Mouse (Mus musculus) G1E (cell line): ENCODE data around the gene Cox6b2.

Source experiments
- CTCF ChIP-seq: IDR thresholded peaks from 2 replicates; pipeline ENCODE4 v1.5.1; 2012; ENCODE audit warnings: low read depth, low read length, inconsistent platforms, mixed read lengths
- POLR2AphosphoS5 ChIP-seq: IDR thresholded peaks from 2 replicates; pipeline ENCODE4 v1.6.1; 2012; ENCODE audit warnings: low read depth, low read length, inconsistent platforms; ENCODE audit not compliant: insufficient replicate concordance
- TAL1 ChIP-seq: conservative IDR thresholded peaks from 2 replicates; pipeline ENCODE4 v1.6.1; 2012; ENCODE audit warnings: low read depth, low read length, inconsistent platforms, mixed read lengths

DNA sequence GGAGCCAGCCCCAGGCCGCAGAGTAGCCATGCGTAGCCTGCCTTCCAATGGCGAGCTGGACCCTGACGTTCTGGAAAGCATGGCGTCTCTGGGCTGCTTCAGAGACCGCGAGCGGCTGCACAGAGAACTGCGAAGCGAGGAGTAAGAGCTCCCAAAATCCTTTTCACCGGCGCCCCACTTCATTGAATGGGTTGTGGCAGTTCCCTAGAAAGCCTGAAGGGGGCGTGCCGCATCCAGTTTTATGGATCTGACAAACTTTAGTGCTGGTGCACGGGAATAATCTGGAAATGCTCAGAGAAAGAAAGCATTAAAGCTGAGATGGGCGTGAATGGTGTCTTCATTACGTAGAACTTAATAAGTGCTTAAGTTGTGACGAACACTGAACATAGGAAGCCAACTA lies 47.8 kb downstream of the Cox6b2 start:
- TF ChIP-seq CTCF (0 out of 2 replicates have a peak, but pooled peaks have one; percentile 19), POLR2AphosphoS5 (no peak), TAL1 (no peak)
